Mouse (Mus musculus) frontal cortex, adult (tissue): ENCODE data around the gene Apol8.
"Not testable (repeated sequence)": the region's sequence is repeated elsewhere in the genome, so short reads cannot be mapped to it uniquely, and the experiment has no call there.

ENCODE experiments used
- ATAC-seq: cut with Nextera tagmentation; 2 replicates; pipeline ENCODE4 v1.9.2; 2017; ENCODE audit warnings: mild to moderate bottlenecking, moderate library complexity, mixed read lengths; ENCODE audit not compliant: low TSS enrichment

Apol8 gene

GRCm38 (mm10) chr15:77698656-77699055, 58.1 kb downstream of the Apol8 start, which contains the start of gene Apol7e:
Apol7e (plus strand) TSS chr15:77698857.
- ATAC-seq: not testable (repeated sequence)
